In the genomic region with DNA sequence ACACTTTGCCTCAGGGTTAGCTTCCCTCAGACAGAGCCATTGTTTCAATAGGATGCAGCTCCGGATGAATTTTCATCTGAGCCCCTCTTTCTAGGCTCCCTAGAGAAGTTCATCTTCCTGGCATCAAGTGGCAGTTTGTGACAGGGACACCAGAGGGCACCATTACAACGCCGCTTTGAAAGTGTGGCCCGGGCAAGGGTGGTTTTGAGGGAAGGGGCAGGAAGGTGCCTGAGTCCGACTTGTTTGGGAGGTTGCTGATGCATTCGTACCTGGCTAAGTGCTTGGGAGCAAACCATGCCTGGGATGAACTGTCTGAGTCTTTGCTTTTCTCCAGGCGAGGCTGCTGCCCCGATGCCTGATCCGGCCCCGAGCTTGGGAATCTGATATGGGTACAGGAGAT, we compare ENCODE assay signal across 8 mouse cellular contexts. TPM values are rescaled to one million over a fixed set of nuclear protein-coding genes. Genes with fewer than 3 reads are reported as not detected.
DNase-seq lines count a peak whose midpoint lies in the region; ATAC-seq and TF ChIP-seq lines count a peak whose summit lies in the region.
"Not testable (repeated sequence)": the region's sequence is repeated elsewhere in the genome, so short reads cannot be mapped to it uniquely, and the experiment has no call there.

No protein-coding gene starts in this region.

- H3K27me3 ChIP-seq in forebrain, embryonic 16.5 days (replicated peaks; ENCODE audit: control insufficient read depth, insufficient read depth, low read length); hindbrain, embryonic 11.5 days (ENCODE audit: control insufficient read depth, insufficient read depth, low read length): not testable (repeated sequence)

- H3K36me3 ChIP-seq in ES-E14 (ENCODE audit: control insufficient read depth, insufficient read depth, low read length, poor library complexity, severe bottlenecking), result peaks cover 46% of the 10 kb centered on the region
- not testable (repeated sequence) for H3K36me3 ChIP-seq in forebrain, embryonic 16.5 days (ENCODE audit: control insufficient read depth, insufficient read depth); hindbrain, embryonic 11.5 days (ENCODE audit: control insufficient read depth, insufficient read depth, low read length)

- ATAC-seq in forebrain, embryonic 16.5 days, result peak; percentile 45
- not testable (repeated sequence) for ATAC-seq in hindbrain, embryonic 11.5 days (ENCODE audit: low FRiP score)

- not testable (repeated sequence) for H3K4me2 ChIP-seq in forebrain, embryonic 16.5 days (ENCODE audit: low read length); hindbrain, embryonic 11.5 days (replicated peaks; ENCODE audit: low read depth, low read length)

- H3K9me3 ChIP-seq in ES-E14 (ENCODE audit: control insufficient read depth, insufficient read depth, low read depth, low read length); forebrain, embryonic 16.5 days (ENCODE audit: control insufficient read depth, low read length); hindbrain, embryonic 11.5 days (ENCODE audit: control insufficient read depth, low read length): not testable (repeated sequence)

- 51% methylated on average over 10 of the region's 10 CpGs for WGBS in forebrain, embryonic 16.5 days
- 41% methylated on average over 10 of the region's 10 CpGs for WGBS in hindbrain, embryonic 11.5 days

- in situ Hi-C loops in ES-E14 (cut with MboI; ENCODE audit: low sequenced_read_pairs in 2 of 2, unreplicated experiment in 2 of 2), result not testable (repeated sequence)

- not testable (repeated sequence) for H3K27ac ChIP-seq in ES-E14 (ENCODE audit: insufficient read depth, low read depth, low read length, poor library complexity, severe bottlenecking); forebrain, embryonic 16.5 days (ENCODE audit: low read length)
- peak overlapping the region; percentile 42; the same call in 1 of the 2 replicates for H3K27ac ChIP-seq in hindbrain, embryonic 11.5 days (ENCODE audit: low read depth, low read length)

- DNase-seq in ES-E14 (ENCODE audit: low read depth, low spot score), result not testable (repeated sequence)
- DNase-seq in cerebellum, adult 18-20 months, result peak; percentile 65 to 79
- DNase-seq in hindbrain, embryonic 11.5 days (ENCODE audit: low spot score), result peak; percentile 79
- DNase-seq in kidney, postnatal 36 days, result peak; percentile 59 to 80
- DNase-seq in lung, postnatal 10 days, result peak; percentile 86
- peak; percentile 66 for DNase-seq in ovary, postnatal 36 days (ENCODE audit: low spot score)
- DNase-seq in thymus, postnatal 36 days, result peak; percentile 65 to 70

- peaks cover 10 to 34% of the 10 kb centered on the region in 2 experiments for H3K4me1 ChIP-seq in ES-E14 (ENCODE audit: control insufficient read depth in 2 of 2, insufficient read depth in 2 of 2, low read length in 2 of 2, poor library complexity in 1 of 2)
- peaks cover 31% of the 10 kb centered on the region for H3K4me1 ChIP-seq in forebrain, embryonic 16.5 days (replicated peaks; ENCODE audit: control insufficient read depth, insufficient read depth, low read length)
- peaks cover 19% of the 10 kb centered on the region for H3K4me1 ChIP-seq in hindbrain, embryonic 11.5 days (replicated peaks; ENCODE audit: control insufficient read depth, insufficient read depth, low read length)

- not testable (repeated sequence) for H3K9ac ChIP-seq in ES-E14 (ENCODE audit: insufficient read depth, low read depth, low read length, poor library complexity, severe bottlenecking); forebrain, embryonic 16.5 days (replicated peaks; ENCODE audit: low read depth, low read length); hindbrain, embryonic 11.5 days (ENCODE audit: low read depth, low read length)

- H3K4me3 ChIP-seq in ES-E14 (ENCODE audit: insufficient read depth in 1 of 2, low read depth in 1 of 2, low read length in 2 of 2, poor library complexity in 1 of 2, severe bottlenecking in 1 of 2); forebrain, embryonic 16.5 days (replicated peaks; ENCODE audit: low read length); hindbrain, embryonic 11.5 days (ENCODE audit: low read depth, low read length): not testable (repeated sequence)

TF ChIP-seq in ES-E14, 5 proteins besides CTCF, POLR2A, EP300 and RAD21:
- peak; percentile 28; the same call in 1 of the 2 replicates for TF ChIP-seq ZC3H11A (IDR thresholded peaks at IDR 0.05; ENCODE audit: borderline replicate concordance, low read depth, low read length)

RNA-seq across cellular contexts. Expression of a gene that starts 5.3 kb away (rescaled TPM):
- 25.8 and 30.1 TPM in 2 replicates for total RNA-seq in ES-E14 (2012; rRNA removed)
- 9.5 and 10.6 TPM in 2 replicates for polyA plus RNA-seq in forebrain, embryonic 16.5 days (2015; fragmentation: Nextera tagmentation; extraction: Ambion mirVana)
- 48.3 and 51.2 TPM in 2 replicates for polyA plus RNA-seq in hindbrain, embryonic 11.5 days (2014; fragmentation: Nextera tagmentation; extraction: Ambion mirVana)

RNA-seq across cellular contexts. Expression of a gene that starts 14.7 kb away (rescaled TPM):
- 32.7 and 51.3 TPM in 2 replicates for total RNA-seq in ES-E14 (2012; rRNA removed)
- polyA plus RNA-seq in forebrain, embryonic 16.5 days (2015; fragmentation: Nextera tagmentation; extraction: Ambion mirVana), result 10.3 and 10.9 TPM in 2 replicates
- polyA plus RNA-seq in hindbrain, embryonic 11.5 days (2014; fragmentation: Nextera tagmentation; extraction: Ambion mirVana), result 33.1 and 39.0 TPM in 2 replicates

RNA-seq across cellular contexts. Expression of a gene that starts 58.9 kb away (rescaled TPM):
- 4.7 and 5.8 TPM in 2 replicates for total RNA-seq in ES-E14 (2012; rRNA removed)
- polyA plus RNA-seq in forebrain, embryonic 16.5 days (2015; fragmentation: Nextera tagmentation; extraction: Ambion mirVana), result 4.6 and 5.1 TPM in 2 replicates
- 5.1 and 5.4 TPM in 2 replicates for polyA plus RNA-seq in hindbrain, embryonic 11.5 days (2014; fragmentation: Nextera tagmentation; extraction: Ambion mirVana)
